Mouse (Mus musculus): ENCODE results near the gene Col23a1.

- TF ChIP-seq EP300 (IDR thresholded peaks at IDR 0.05; ENCODE audit: low read depth) = no peak
- TF ChIP-seq CTCF (IDR thresholded peaks at IDR 0.05; ENCODE audit: low read depth) = no peak
Observed at GRCm38 (mm10) chr11:51518585-51518984, 228.9 kb downstream of the Col23a1 start.

Measured in heart, postnatal 0 days (tissue).